8 mouse cellular contexts compared by ENCODE assay signal in the genomic region with DNA sequence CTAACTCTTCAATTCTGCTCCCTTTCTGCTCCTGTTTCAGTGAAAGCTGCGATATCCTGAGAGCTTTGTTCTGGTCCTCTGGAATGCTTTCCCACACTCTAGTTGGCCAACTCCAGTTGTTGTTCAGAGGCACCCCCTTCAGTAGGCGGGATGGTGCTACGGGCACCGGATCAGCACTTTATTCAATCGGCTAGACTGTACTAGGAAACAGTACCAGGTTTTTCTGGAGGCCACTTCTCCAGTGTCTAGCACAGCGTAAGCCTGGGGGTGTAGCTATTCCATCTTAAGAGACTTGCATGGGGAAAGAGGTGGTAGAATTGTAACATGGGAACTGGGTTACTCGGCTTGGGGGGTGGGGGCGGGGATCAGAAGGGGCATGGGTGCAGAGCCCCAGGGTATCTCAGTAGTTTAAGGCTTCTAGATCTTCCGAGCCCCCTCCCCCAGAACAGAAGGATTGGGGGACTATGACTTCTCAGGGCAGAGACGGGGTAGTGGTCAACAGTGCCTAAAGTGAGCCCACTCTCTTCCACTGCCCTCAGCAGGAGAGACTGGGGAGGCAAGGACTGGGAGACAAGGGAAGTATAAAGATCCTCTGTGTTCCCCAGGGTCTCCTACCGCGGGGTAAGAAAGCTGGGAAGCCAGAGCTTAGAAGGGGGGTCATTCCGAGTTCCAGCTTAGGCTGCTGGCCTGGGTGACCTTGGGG. TPM values are rescaled to one million over a fixed set of nuclear protein-coding genes. Genes with fewer than 3 reads are reported as not detected.
A peak's percentile ranks its signal among the peaks of the same experiment; 100 is the strongest.
DNase-seq lines count a peak whose midpoint lies in the region; ATAC-seq and TF ChIP-seq lines count a peak whose summit lies in the region.

No protein-coding gene starts in this region.

- no peak for TF ChIP-seq EP300 in ES-Bruce4 (IDR thresholded peaks at IDR 0.05; ENCODE audit: insufficient read depth, low read depth, low read length)

- H3K27ac ChIP-seq in heart, embryonic 11.5 days (ENCODE audit: low read depth, low read length): peak overlapping the region; percentile 42; the same call in 1 of the 2 replicates
- H3K27ac ChIP-seq in ES-Bruce4 (ENCODE audit: insufficient read depth, low read length): no peak overlapping the region
- H3K27ac ChIP-seq in forebrain, embryonic 13.5 days: no peak overlapping the region
- H3K27ac ChIP-seq in liver, embryonic 13.5 days: no peak overlapping the region

- no peak for TF ChIP-seq POLR2A in ES-Bruce4 (IDR thresholded peaks at IDR 0.05; ENCODE audit: insufficient read depth, low read length)

- H3K4me1 ChIP-seq in heart, embryonic 11.5 days (ENCODE audit: control insufficient read depth, insufficient read depth, low read length): peaks cover 9% of the 10 kb centered on the region; the same call in 1 of the 2 replicates
- H3K4me1 ChIP-seq in ES-Bruce4 (ENCODE audit: control insufficient read depth, insufficient read depth, low read length): peaks cover 1% of the 10 kb centered on the region
- peaks cover 13% of the 10 kb centered on the region for H3K4me1 ChIP-seq in forebrain, embryonic 13.5 days
- peaks cover 11% of the 10 kb centered on the region for H3K4me1 ChIP-seq in liver, embryonic 13.5 days (replicated peaks)

- no peak for TF ChIP-seq CTCF in ES-Bruce4 (IDR thresholded peaks at IDR 0.05; ENCODE audit: low read depth, low read length)

- H3K27me3 ChIP-seq in heart, embryonic 11.5 days (ENCODE audit: control insufficient read depth, insufficient read depth, low read length): peaks cover 24% of the 10 kb centered on the region
- no peaks in the 10 kb centered on the region; the same call in 1 of the 2 replicates for H3K27me3 ChIP-seq in ES-Bruce4 (ENCODE audit: control insufficient read depth, insufficient read depth, low read length, poor library complexity, severe bottlenecking)
- peaks cover 40% of the 10 kb centered on the region for H3K27me3 ChIP-seq in forebrain, embryonic 13.5 days
- peaks cover 85% of the 10 kb centered on the region for H3K27me3 ChIP-seq in liver, embryonic 13.5 days

- no peaks in the 10 kb centered on the region for H3K36me3 ChIP-seq in heart, embryonic 11.5 days (ENCODE audit: control insufficient read depth, insufficient read depth, low read length)
- H3K36me3 ChIP-seq in ES-Bruce4 (ENCODE audit: control insufficient read depth, insufficient read depth, low read length, poor library complexity, severe bottlenecking): no peaks in the 10 kb centered on the region
- H3K36me3 ChIP-seq in forebrain, embryonic 13.5 days (ENCODE audit: poor library complexity, severe bottlenecking): no peaks in the 10 kb centered on the region
- no peaks in the 10 kb centered on the region for H3K36me3 ChIP-seq in liver, embryonic 13.5 days

- H3K4me2 ChIP-seq in heart, embryonic 11.5 days: peak overlapping the region; percentile 98
- H3K4me2 ChIP-seq in forebrain, embryonic 13.5 days: peak overlapping the region; percentile 99
- peak overlapping the region; percentile 84 for H3K4me2 ChIP-seq in liver, embryonic 13.5 days

- H3K9me3 ChIP-seq in heart, embryonic 11.5 days (replicated peaks; ENCODE audit: control insufficient read depth, low read length): no peaks in the 10 kb centered on the region
- no peaks in the 10 kb centered on the region for H3K9me3 ChIP-seq in ES-Bruce4 (replicated peaks; ENCODE audit: control insufficient read depth, insufficient read depth, low read length, poor library complexity, severe bottlenecking)
- H3K9me3 ChIP-seq in forebrain, embryonic 13.5 days (replicated peaks): no peaks in the 10 kb centered on the region
- no peaks in the 10 kb centered on the region for H3K9me3 ChIP-seq in liver, embryonic 13.5 days (replicated peaks)

- H3K9ac ChIP-seq in heart, embryonic 11.5 days (ENCODE audit: low read depth, low read length): peak overlapping the region; percentile 78
- peak overlapping the region; percentile 59 for H3K9ac ChIP-seq in ES-Bruce4 (ENCODE audit: low read depth, poor library complexity, severe bottlenecking)
- peak overlapping the region; percentile 75 for H3K9ac ChIP-seq in forebrain, embryonic 13.5 days
- H3K9ac ChIP-seq in liver, embryonic 13.5 days: peak overlapping the region; percentile 57; the same call in 1 of the 2 replicates

- ATAC-seq in heart, embryonic 11.5 days (replicated peaks; ENCODE audit: insufficient number of reproducible peaks, low FRiP score, low TSS enrichment): peak; percentile 51
- ATAC-seq in forebrain, embryonic 13.5 days: peak; percentile 48
- ATAC-seq in liver, embryonic 13.5 days (ENCODE audit: low read depth): 0 out of 2 replicates have a peak, but pooled peaks have one; percentile 5
- no peak for ATAC-seq in monocyte, adult 5-6 weeks (replicated peaks; ENCODE audit: insufficient number of reproducible peaks, low FRiP score, low TSS enrichment, poor library complexity, severe bottlenecking)
- ATAC-seq in cerebellum, adult (ENCODE audit: insufficient number of reproducible peaks, low FRiP score, low TSS enrichment): no peak; the same call in 1 of the 2 replicates

- WGBS in heart, embryonic 11.5 days (ENCODE audit: insufficient replicate concordance): 22% methylated on average over 13 of the region's 13 CpGs
- WGBS in forebrain, embryonic 13.5 days: 23% methylated on average over 13 of the region's 13 CpGs
- 30% methylated on average over 13 of the region's 13 CpGs for WGBS in liver, embryonic 13.5 days (ENCODE audit: insufficient replicate concordance)

- DNase-seq in heart, adult 8-10 months (ENCODE audit: low spot score): no peak
- no peak for DNase-seq in liver, embryonic 13.5 days
- DNase-seq in layer of hippocampus, postnatal 14 days (ENCODE audit: low spot score in 2 of 2): no peak

- peak overlapping the region; percentile 70 for H3K4me3 ChIP-seq in heart, embryonic 11.5 days (ENCODE audit: low read depth, low read length)
- peak overlapping the region; percentile 25 for H3K4me3 ChIP-seq in ES-Bruce4 (ENCODE audit: low read depth, low read length)
- H3K4me3 ChIP-seq in forebrain, embryonic 13.5 days: peak overlapping the region; percentile 64
- H3K4me3 ChIP-seq in liver, embryonic 13.5 days (replicated peaks): peak overlapping the region; percentile 62

RNA-seq across cellular contexts. Expression of gene Frmpd1, which starts 0.7 kb away (rescaled TPM):
- 3.3 and 3.6 TPM in 2 replicates for polyA plus RNA-seq in heart, embryonic 11.5 days (2014; fragmentation: Nextera tagmentation; extraction: Ambion mirVana)
- under 1 TPM; 0.27 to 0.72 (median 0.51) TPM for total RNA-seq in heart, adult 8-10 months (2022)
- 3.2 and 4.5 TPM in 2 replicates for polyA plus RNA-seq in ES-Bruce4 (2011; ENCODE audit: insufficient read depth, insufficient read length, low read depth, missing spikeins)
- 0.73 and 0.98 TPM in 2 replicates for polyA plus RNA-seq in forebrain, embryonic 13.5 days (2015; fragmentation: Nextera tagmentation; extraction: Ambion mirVana)
- 0.22 and 0.28 TPM in 2 replicates for polyA plus RNA-seq in liver, embryonic 13.5 days (2015; fragmentation: Nextera tagmentation; extraction: Ambion mirVana)
- not detected in 3 replicates for total RNA-seq in monocyte, adult 5-6 weeks (2017)
- total RNA-seq in layer of hippocampus, postnatal 14 days (2021): 10 to 100 TPM; 20.7 to 24.3 TPM

Comparison
In these comparisons a context has a peak if more than half of its experiments do, and no peak if none do; other contexts are left out.
1. ATAC-seq: peak in heart, embryonic 11.5 days (single experiment), forebrain, embryonic 13.5 days (single experiment) and liver, embryonic 13.5 days (single experiment); none in monocyte, adult 5-6 weeks (single experiment) and cerebellum, adult (single experiment).
2. Peak in every context shown above with its lines, with median percentiles within 50 percentile points of each other: H3K4me2 ChIP-seq, H3K4me3 ChIP-seq and H3K9ac ChIP-seq.